Mouse (Mus musculus) urinary bladder, postnatal 25 days (tissue): Measurements from ENCODE around the gene Rgs13.
"Not testable (repeated sequence)": the region's sequence is repeated elsewhere in the genome, so short reads cannot be mapped to it uniquely, and the experiment has no call there.

Experiments used
- DNase-seq: peaks from one replicate; pipeline ENCODE4 v3.0.0; 2022; ENCODE audit warnings: low spot score

Rgs13 gene

DNA sequence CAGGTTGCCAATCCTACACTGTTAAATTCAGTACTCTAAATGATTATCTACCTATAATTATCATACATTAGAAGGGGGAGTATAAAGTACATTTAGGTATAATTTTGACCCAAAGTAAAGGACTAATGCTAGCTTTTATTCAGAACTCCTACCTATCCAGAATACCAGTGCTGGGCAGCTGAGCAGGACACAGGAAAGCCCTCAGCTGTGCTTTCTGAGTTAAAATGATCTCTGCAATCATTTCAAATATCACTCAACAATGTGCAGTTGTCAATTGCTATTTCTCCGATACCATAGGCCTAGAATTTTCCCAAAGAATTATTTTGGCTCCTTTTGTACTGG, 25.0 kb downstream of the Rgs13 start:
- no peak for DNase-seq

DNA sequence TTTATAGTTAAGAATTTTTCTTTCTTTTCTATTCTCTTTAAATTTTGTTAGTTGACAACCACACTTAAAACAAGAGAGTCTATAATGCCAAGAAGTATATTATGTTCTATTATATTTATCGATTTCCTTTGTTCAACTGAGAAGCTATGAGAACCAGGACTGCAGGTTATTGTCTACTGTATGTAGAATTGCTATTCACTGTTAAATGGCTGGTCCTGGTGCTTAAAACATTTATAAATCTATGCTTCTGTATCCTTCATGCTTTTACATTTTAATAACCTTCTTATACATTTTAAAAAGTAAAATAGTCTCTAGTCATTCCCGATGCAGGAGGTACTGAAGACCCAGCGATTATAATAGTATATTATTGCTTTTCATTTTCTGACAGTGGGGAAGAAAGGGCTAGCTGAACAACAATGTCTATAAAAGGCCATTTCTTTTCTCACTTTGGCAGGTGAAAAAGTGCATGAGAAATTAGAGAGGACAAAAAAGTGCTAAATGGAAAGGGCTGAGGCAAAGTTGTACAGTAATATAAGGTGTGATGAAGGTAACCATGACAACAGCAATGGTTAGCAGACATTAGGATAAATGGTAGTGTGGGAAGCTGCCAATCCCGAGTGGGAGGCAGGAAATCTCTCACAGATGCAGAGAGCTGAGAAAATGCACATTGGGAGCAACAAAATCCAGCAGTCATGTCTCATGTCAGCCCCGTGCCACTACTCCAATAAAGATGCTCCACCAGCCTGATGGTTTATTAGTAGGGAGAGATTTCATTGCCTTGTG, 25.6 kb downstream of the Rgs13 start:
- no peak for DNase-seq

- no peak for DNase-seq
Measured at GRCm38 (mm10) chr1:144149997-144150396, 27.2 kb downstream of the Rgs13 start.

- not testable (repeated sequence) for DNase-seq
Measured at GRCm38 (mm10) chr1:144141398-144141797, 35.8 kb downstream of the Rgs13 start.

DNA sequence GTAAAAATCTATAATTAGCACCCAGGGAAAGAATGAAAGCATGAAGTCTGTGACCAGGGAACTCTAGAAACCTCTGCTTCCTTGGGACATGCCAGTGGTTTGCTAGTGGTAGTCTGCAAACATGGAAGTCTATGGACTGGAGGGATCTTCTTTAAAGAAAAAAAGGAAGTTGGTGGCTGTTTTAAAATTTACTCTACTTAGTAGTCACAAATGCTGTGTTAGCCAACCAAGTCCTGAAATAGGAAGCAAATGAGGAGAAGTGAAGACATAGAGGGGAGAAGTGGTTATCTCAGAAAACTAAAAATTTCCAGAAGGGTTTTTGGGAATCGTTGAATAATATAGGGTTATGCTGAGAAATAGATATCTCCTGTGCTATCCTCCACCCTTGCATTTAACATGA, 37.3 kb downstream of the Rgs13 start:
- no peak for DNase-seq

DNA sequence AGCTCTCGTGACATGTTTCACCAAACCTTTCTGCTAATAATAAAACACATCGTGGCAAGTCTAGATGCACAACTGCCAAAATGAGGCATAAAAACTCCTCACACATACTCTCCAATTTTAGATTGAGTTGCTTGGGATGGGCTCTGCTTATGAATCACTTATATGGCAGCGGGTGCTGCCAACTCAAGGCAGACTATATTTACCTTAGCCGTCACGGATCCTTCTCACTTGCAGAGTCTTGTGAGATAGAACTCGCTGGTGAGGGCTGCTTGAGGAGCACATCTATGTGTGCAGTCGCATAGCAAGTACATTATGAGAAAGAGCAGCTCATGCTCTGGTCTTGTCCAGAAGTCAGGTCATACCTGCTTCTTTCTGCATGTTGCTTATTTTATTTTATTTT, 49.2 kb downstream of the Rgs13 start:
- no peak for DNase-seq

DNA sequence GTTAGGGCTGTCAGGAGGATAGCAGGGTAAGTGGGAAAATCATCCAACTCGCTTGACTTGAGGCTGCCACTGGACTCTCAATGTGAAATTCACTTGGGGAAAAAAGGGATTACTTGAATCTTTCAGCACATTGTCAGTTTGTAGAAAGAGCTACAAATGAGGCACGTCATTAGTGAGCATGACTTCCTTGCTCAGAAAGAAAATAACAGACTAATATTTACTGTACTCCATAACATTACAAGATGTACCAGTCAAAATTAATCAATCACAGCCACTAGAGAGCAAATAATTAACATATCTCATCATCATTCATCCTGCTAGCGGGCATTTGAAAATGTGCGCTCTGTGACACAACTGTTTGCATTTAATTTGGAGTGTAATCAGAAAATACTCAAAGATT, 57.1 kb downstream of the Rgs13 start:
- no peak for DNase-seq

DNA sequence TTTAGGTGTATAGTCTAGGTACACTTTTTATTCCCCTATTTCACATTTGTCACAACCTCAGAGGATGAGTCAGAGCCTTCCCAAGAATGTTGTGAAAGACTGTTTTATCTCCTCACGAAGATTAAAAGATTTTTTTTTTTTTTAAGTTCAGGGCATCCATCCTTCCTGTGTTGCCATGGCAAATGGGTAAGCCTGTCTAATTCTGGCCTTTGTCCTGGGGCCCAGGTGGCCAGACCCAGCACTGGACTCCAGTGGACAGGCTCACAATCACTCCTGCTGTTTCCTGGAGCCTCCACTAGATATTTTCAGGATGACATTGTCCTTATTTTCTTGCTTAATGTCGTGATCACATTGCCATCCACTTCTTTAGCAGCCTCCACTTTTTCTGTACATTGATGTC, 57.7 kb downstream of the Rgs13 start:
- DNase-seq: no peak

- DNase-seq: no peak
Measured at GRCm38 (mm10) chr1:144115848-144116727, 61.1 kb downstream of the Rgs13 start.

- no peak for DNase-seq
Measured at GRCm38 (mm10) chr1:144113438-144114074, 63.6 kb downstream of the Rgs13 start.

GRCm38 (mm10) chr1:144112946-144113345, 64.2 kb downstream of the Rgs13 start:
- no peak for DNase-seq

DNA sequence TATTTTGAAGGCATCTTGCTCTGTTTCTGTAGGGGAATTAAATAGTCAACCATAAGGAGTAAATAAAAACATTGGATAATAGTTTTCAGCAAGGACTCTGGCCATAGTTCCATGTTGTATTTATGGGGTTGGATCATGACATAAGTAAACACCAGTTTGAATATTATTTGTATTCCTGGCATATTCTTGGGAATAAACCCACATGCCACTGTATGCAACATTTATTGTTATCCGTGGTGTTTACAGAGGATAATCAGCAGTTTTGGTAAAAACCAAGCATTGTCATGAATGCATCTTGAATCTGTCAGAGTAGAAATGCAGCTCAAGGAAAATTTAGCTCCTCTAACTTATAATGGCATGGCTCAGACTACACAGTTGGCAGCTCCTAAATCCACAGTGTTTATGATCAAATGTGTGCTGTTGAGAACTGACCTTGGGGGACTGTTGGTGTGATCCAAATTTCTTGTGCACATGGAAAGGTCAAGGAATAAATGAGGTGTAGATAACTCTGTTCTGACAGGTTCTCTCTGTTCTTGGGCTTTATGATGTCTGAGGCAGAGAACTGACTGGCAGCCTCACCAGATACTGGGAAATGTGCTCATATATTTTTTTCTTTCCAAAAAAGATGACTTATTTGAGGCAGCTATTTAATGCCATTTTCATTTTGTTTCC, 78.4 kb downstream of the Rgs13 start:
- DNase-seq: no peak

- no peak for DNase-seq
Measured at GRCm38 (mm10) chr1:144090410-144090809, 86.8 kb downstream of the Rgs13 start.
